Mouse (Mus musculus) mouse embryonic stem cell (cell line): ENCODE results near the gene Mcm2.

ENCODE experiments used
- in situ Hi-C, 2 experiments: fragments of 300-500 bp; cut with MboI; formaldehyde crosslinking; loops; 1 replicate in 1 of 2; 3 replicates in 1 of 2; pipeline ENCODE4 v1.14.3; 2019 to 2020; ENCODE audit warnings: low sequenced_read_pairs in 2 of 2, low pct_unique_long_range_greater_than_20kb in 1 of 2, mixed read lengths in 1 of 2; ENCODE audit not compliant: unreplicated experiment in 1 of 2

The Mcm2 gene

GRCm38 (mm10) chr6:88929451-88929850, 30.9 kb upstream of the Mcm2 start:
- in situ Hi-C loops = loop anchor here in 1 of 2 experiments (25.0 kb wide), 1 partner anchor 683 kb away; no protein-coding TSS in a partner anchor

- in situ Hi-C loops = loop anchor here in 1 of 2 experiments (25.0 kb wide), 1 partner anchor 684 kb away; no protein-coding TSS in a partner anchor
Observed at GRCm38 (mm10) chr6:88928576-88928975, 30.0 kb upstream of the Mcm2 start.

- in situ Hi-C loops = loop anchor here in 1 of 2 experiments (25.0 kb wide), 1 partner anchor 684 kb away; no protein-coding TSS in a partner anchor
Observed at GRCm38 (mm10) chr6:88928026-88928425, 29.4 kb upstream of the Mcm2 start.

- in situ Hi-C loops = loop anchor here in 1 of 2 experiments (25.0 kb wide), 1 partner anchor 685 kb away; no protein-coding TSS in a partner anchor
Observed at GRCm38 (mm10) chr6:88927595-88927994, 29.0 kb upstream of the Mcm2 start.

- in situ Hi-C loops = loop anchor here in 1 of 2 experiments (25.0 kb wide), 1 partner anchor 685 kb away; no protein-coding TSS in a partner anchor
Observed at GRCm38 (mm10) chr6:88926870-88927269, 28.3 kb upstream of the Mcm2 start.

GRCm38 (mm10) chr6:88925640-88926205, 27.1 kb upstream of the Mcm2 start:
- in situ Hi-C loops = loop anchor here in 1 of 2 experiments (25.0 kb wide), 1 partner anchor 687 kb away; no protein-coding TSS in a partner anchor

- in situ Hi-C loops = loop anchor here in 1 of 2 experiments (25.0 kb wide), 1 partner anchor 688 kb away; no protein-coding TSS in a partner anchor
Observed at GRCm38 (mm10) chr6:88924502-88925275, 26.1 kb upstream of the Mcm2 start.

GRCm38 (mm10) chr6:88918802-88919201, 20.2 kb upstream of the Mcm2 start:
- in situ Hi-C loops = no loop called here

- in situ Hi-C loops = no loop called here
Observed at GRCm38 (mm10) chr6:88916153-88916552, 17.6 kb upstream of the Mcm2 start.

- in situ Hi-C loops = no loop called here
Observed at GRCm38 (mm10) chr6:88915510-88915909, 16.9 kb upstream of the Mcm2 start.

- in situ Hi-C loops = no loop called here
Observed at GRCm38 (mm10) chr6:88914799-88915198, 16.2 kb upstream of the Mcm2 start.

- in situ Hi-C loops = no loop called here
Observed at GRCm38 (mm10) chr6:88913440-88913839, 14.9 kb upstream of the Mcm2 start.

- in situ Hi-C loops = no loop called here
Observed at GRCm38 (mm10) chr6:88913022-88913421, 14.4 kb upstream of the Mcm2 start.

GRCm38 (mm10) chr6:88909151-88909550, 10.6 kb upstream of the Mcm2 start:
- in situ Hi-C loops = no loop called here

- in situ Hi-C loops = no loop called here
Observed at GRCm38 (mm10) chr6:88906369-88907108, 8.0 kb upstream of the Mcm2 start.

- in situ Hi-C loops = no loop called here
Observed at GRCm38 (mm10) chr6:88905042-88905441, 6.5 kb upstream of the Mcm2 start.

GRCm38 (mm10) chr6:88904456-88904974, 5.9 kb upstream of the Mcm2 start:
- in situ Hi-C loops = no loop called here

GRCm38 (mm10) chr6:88903708-88904107, 5.1 kb upstream of the Mcm2 start:
- in situ Hi-C loops = no loop called here
